Comparison of ENCODE assay signal across 8 mouse cellular contexts in genomic region chr5:140606386-140606785, GRCm38 (mm10). TPM values are rescaled to one million over a fixed set of nuclear protein-coding genes. Genes with fewer than 3 reads are reported as not detected.
DNase-seq lines count a peak whose midpoint lies in the region; ATAC-seq and TF ChIP-seq lines count a peak whose summit lies in the region.

No protein-coding gene starts in this region.

- H3K27me3 ChIP-seq in heart, postnatal 0 days (ENCODE audit: control insufficient read depth, insufficient read depth, low read length): peaks cover 56% of the 10 kb centered on the region
- peaks cover 98% of the 10 kb centered on the region for H3K27me3 ChIP-seq in liver, embryonic 12.5 days (replicated peaks)
- H3K27me3 ChIP-seq in stomach, postnatal 0 days (ENCODE audit: control insufficient read depth, insufficient read depth, low read length): no peaks in the 10 kb centered on the region

- no peak for TF ChIP-seq CTCF in heart, postnatal 0 days (IDR thresholded peaks at IDR 0.05; ENCODE audit: low read depth)
- TF ChIP-seq CTCF in stomach, postnatal 0 days (IDR thresholded peaks at IDR 0.05; ENCODE audit: low read depth): no peak

- no peak overlapping the region for H3K9ac ChIP-seq in heart, postnatal 0 days (replicated peaks; ENCODE audit: low read depth, low read length)
- H3K9ac ChIP-seq in liver, embryonic 12.5 days: peak overlapping the region; percentile 9
- no peak overlapping the region for H3K9ac ChIP-seq in stomach, postnatal 0 days (ENCODE audit: low read length)

- TF ChIP-seq EP300 in heart, postnatal 0 days (IDR thresholded peaks at IDR 0.05; ENCODE audit: low read depth): no peak
- TF ChIP-seq EP300 in stomach, postnatal 0 days (optimal IDR thresholded peaks at IDR 0.05): no peak

- ATAC-seq in heart, postnatal 0 days (ENCODE audit: insufficient read depth, low read depth): no peak
- no peak for ATAC-seq in liver, embryonic 12.5 days
- no peak for ATAC-seq in stomach, postnatal 0 days (ENCODE audit: low FRiP score, low TSS enrichment)
- ATAC-seq in megakaryocyte-erythroid progenitor cell, adult 5-6 weeks (replicated peaks; ENCODE audit: low FRiP score, low TSS enrichment, poor library complexity, severe bottlenecking): no peak

- no peak overlapping the region for H3K27ac ChIP-seq in heart, postnatal 0 days (ENCODE audit: low read depth)
- no peak overlapping the region for H3K27ac ChIP-seq in liver, embryonic 12.5 days
- H3K27ac ChIP-seq in stomach, postnatal 0 days (replicated peaks): 0 out of 2 replicates have a peak overlapping the region, but pooled peaks have one; percentile 0

- under 1% methylated on average over 23 of the region's 23 CpGs for WGBS in heart, postnatal 0 days
- 3% methylated on average over 23 of the region's 23 CpGs for WGBS in liver, embryonic 12.5 days (ENCODE audit: insufficient replicate concordance)
- WGBS in stomach, postnatal 0 days: 3% methylated on average over 23 of the region's 23 CpGs

- peak overlapping the region; percentile 54 for H3K4me3 ChIP-seq in heart, postnatal 0 days (ENCODE audit: low read depth, low read length)
- peak overlapping the region; percentile 67 for H3K4me3 ChIP-seq in liver, embryonic 12.5 days
- peak overlapping the region; percentile 68 for H3K4me3 ChIP-seq in stomach, postnatal 0 days (ENCODE audit: low read depth, low read length)

- no peaks in the 10 kb centered on the region for H3K9me3 ChIP-seq in heart, postnatal 0 days (replicated peaks; ENCODE audit: control insufficient read depth, low read length)
- H3K9me3 ChIP-seq in liver, embryonic 12.5 days (replicated peaks): no peaks in the 10 kb centered on the region
- no peaks in the 10 kb centered on the region for H3K9me3 ChIP-seq in stomach, postnatal 0 days (ENCODE audit: control insufficient read depth, low read length)

- H3K4me2 ChIP-seq in heart, postnatal 0 days (ENCODE audit: low read depth, low read length): peak overlapping the region; percentile 63
- H3K4me2 ChIP-seq in liver, embryonic 12.5 days: peak overlapping the region; percentile 92
- peak overlapping the region; percentile 71 for H3K4me2 ChIP-seq in stomach, postnatal 0 days (replicated peaks; ENCODE audit: low read depth)

- H3K4me1 ChIP-seq in heart, postnatal 0 days (ENCODE audit: control insufficient read depth, insufficient read depth): peaks cover 28% of the 10 kb centered on the region
- peaks cover 63% of the 10 kb centered on the region for H3K4me1 ChIP-seq in liver, embryonic 12.5 days
- H3K4me1 ChIP-seq in stomach, postnatal 0 days (replicated peaks; ENCODE audit: control insufficient read depth, insufficient read depth): peaks cover 12% of the 10 kb centered on the region

- H3K36me3 ChIP-seq in heart, postnatal 0 days (replicated peaks; ENCODE audit: control insufficient read depth, insufficient read depth, low read length): no peaks in the 10 kb centered on the region
- peaks cover 1% of the 10 kb centered on the region; the same call in 1 of the 2 replicates for H3K36me3 ChIP-seq in liver, embryonic 12.5 days
- no peaks in the 10 kb centered on the region for H3K36me3 ChIP-seq in stomach, postnatal 0 days (ENCODE audit: control insufficient read depth, insufficient read depth, low read length)

- peak; percentile 36 for DNase-seq in thymus, postnatal 4 days
- DNase-seq in thymus, postnatal 14 days: no peak
- no peak for DNase-seq in heart, postnatal 0 days (ENCODE audit: low spot score)
- DNase-seq in stomach, postnatal 0 days (ENCODE audit: low spot score): no peak
- DNase-seq in testis, postnatal 10 days (ENCODE audit: low spot score): no peak
- DNase-seq in gastrocnemius, postnatal 10 days: no peak

RNA-seq across cellular contexts. Expression of gene Lfng, which starts 0.7 kb away (rescaled TPM):
- 8.2 and 22.3 TPM in 2 replicates for total RNA-seq in heart, postnatal 0 days (2014; rRNA removed; ENCODE audit: low replicate concordance)
- 4.1 and 4.4 TPM in 2 replicates for polyA plus RNA-seq in heart, postnatal 0 days (2015; fragmentation: Nextera tagmentation; extraction: Ambion mirVana)
- polyA plus RNA-seq in liver, embryonic 12.5 days (2016; fragmentation: Nextera tagmentation; extraction: Ambion mirVana): 7.4 and 8.3 TPM in 2 replicates
- 11.1 and 11.4 TPM in 2 replicates for polyA plus RNA-seq in stomach, postnatal 0 days (2015; fragmentation: Nextera tagmentation; extraction: Ambion mirVana)
- total RNA-seq in megakaryocyte-erythroid progenitor cell, adult 5-6 weeks (2014; fragmentation: Nextera tagmentation): 17.6 and 38.9 TPM in 2 replicates
- total RNA-seq in megakaryocyte-erythroid progenitor cell, adult 5-6 weeks (2017): 21.3 and 22.9 TPM in 2 replicates
- 1 to 10 TPM; 7.1 to 9.0 TPM for total RNA-seq in gastrocnemius, postnatal 10 days (2021)

RNA-seq across cellular contexts. Expression of gene Grifin, which starts 41.5 kb away (rescaled TPM):
- not detected in 2 replicates for total RNA-seq in heart, postnatal 0 days (2014; rRNA removed; ENCODE audit: low replicate concordance)
- polyA plus RNA-seq in heart, postnatal 0 days (2015; fragmentation: Nextera tagmentation; extraction: Ambion mirVana): not detected in 2 replicates
- 6.3 and 7.8 TPM in 2 replicates for polyA plus RNA-seq in liver, embryonic 12.5 days (2016; fragmentation: Nextera tagmentation; extraction: Ambion mirVana)
- 0.17 TPM in 2 replicates for polyA plus RNA-seq in stomach, postnatal 0 days (2015; fragmentation: Nextera tagmentation; extraction: Ambion mirVana)
- not detected in 2 replicates for total RNA-seq in megakaryocyte-erythroid progenitor cell, adult 5-6 weeks (2014; fragmentation: Nextera tagmentation)
- not detected in 2 replicates for total RNA-seq in megakaryocyte-erythroid progenitor cell, adult 5-6 weeks (2017)
- not detected for total RNA-seq in gastrocnemius, postnatal 10 days (2021)

RNA-seq across cellular contexts. Expression of gene Ttyh3, which starts 42.4 kb away (rescaled TPM):
- 53.2 and 55.2 TPM in 2 replicates for total RNA-seq in heart, postnatal 0 days (2014; rRNA removed; ENCODE audit: low replicate concordance)
- 8.5 and 8.9 TPM in 2 replicates for polyA plus RNA-seq in heart, postnatal 0 days (2015; fragmentation: Nextera tagmentation; extraction: Ambion mirVana)
- polyA plus RNA-seq in liver, embryonic 12.5 days (2016; fragmentation: Nextera tagmentation; extraction: Ambion mirVana): 13.0 and 15.6 TPM in 2 replicates
- polyA plus RNA-seq in stomach, postnatal 0 days (2015; fragmentation: Nextera tagmentation; extraction: Ambion mirVana): 8.5 and 9.6 TPM in 2 replicates
- total RNA-seq in megakaryocyte-erythroid progenitor cell, adult 5-6 weeks (2014; fragmentation: Nextera tagmentation): 26.7 and 32.2 TPM in 2 replicates
- 5.6 and 8.6 TPM in 2 replicates for total RNA-seq in megakaryocyte-erythroid progenitor cell, adult 5-6 weeks (2017)
- total RNA-seq in gastrocnemius, postnatal 10 days (2021): 10 to 100 TPM; 33.4 to 42.5 TPM
